Mouse (Mus musculus) embryonic stem cell, embryonic (primary cell): ENCODE data around the gene Suclg2.

ENCODE experiments used
- CTCF ChIA-PET, 4 experiments: fragments of 300-600 bp in 2 of 4; fragments of 350-600 bp in 2 of 4; sonication (Branson Sonifier 250); formaldehyde crosslinking; loops; one replicate each; lab custom pipeline; 2022; ENCODE audit warnings: inconsistent platforms in 2 of 4; lab: Charles Lee
- POLR2A ChIA-PET, 4 experiments: fragments of 300-600 bp in 2 of 4; fragments of 350-600 bp in 2 of 4; sonication (Branson Sonifier 250); formaldehyde crosslinking; loops; one replicate each; lab custom pipeline; 2022; ENCODE audit warnings: antibody characterized with exemption in 4 of 4, inconsistent platforms in 1 of 4; lab: Charles Lee

Gene Suclg2

DNA sequence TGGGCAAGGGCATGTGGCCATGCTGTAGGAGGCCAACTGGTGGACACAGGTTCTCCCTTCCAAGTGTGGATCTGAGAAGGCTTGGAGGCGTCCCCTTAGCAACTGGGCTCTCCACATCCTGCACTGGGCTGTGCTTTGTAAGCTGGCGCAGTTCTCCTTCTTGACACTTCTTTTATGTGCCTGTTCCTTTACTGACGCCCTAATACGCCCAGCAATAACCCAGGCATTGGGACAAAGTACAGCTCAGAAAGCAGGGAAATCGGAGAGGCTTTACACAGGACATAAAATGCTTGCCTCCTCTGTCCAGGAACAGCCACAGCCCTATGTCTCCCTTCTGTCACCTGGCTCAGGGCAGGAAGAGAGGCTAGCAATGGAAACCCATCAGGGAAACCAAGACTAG is 9.5 kb downstream of the Suclg2 start:
- CTCF ChIA-PET = no interaction called here
- POLR2A ChIA-PET = interaction anchor here in 2 of 4 experiments (0.7 to 3.8 kb wide), 4 partner anchors 9 to 14 kb away, joined by 3 to 22 read pairs (median 6); partner anchors contain the start of gene Suclg2 (in 1 of the 2)

DNA sequence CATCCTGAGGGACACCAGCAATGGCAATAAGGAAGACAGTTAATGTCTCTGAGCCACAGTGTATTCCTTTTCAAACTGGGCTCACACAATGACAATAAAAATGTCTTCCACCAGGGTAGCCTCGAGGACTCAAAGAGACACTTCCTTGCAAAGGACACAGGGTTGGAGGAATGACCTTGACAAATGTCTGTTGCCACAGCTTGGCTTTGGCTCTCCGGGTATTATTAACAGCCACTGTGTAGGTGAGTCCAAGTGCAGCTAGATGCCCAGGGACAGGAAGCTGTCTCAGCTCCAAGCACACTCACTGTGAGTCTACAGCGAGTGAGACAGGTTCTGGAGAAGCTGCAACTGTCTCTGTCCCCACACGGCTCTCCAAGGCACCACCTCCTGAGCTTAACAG is 14.0 kb downstream of the Suclg2 start:
- ChIA-PET POLR2A (interaction anchor here in 2 of 4 experiments (1.3 to 3.7 kb wide), 5 partner anchors 9 to 47 kb away, joined by 4 to 17 read pairs (median 6); partner anchors contain the start of gene Suclg2 (in 2 of the 2)), CTCF (no interaction called here)

DNA sequence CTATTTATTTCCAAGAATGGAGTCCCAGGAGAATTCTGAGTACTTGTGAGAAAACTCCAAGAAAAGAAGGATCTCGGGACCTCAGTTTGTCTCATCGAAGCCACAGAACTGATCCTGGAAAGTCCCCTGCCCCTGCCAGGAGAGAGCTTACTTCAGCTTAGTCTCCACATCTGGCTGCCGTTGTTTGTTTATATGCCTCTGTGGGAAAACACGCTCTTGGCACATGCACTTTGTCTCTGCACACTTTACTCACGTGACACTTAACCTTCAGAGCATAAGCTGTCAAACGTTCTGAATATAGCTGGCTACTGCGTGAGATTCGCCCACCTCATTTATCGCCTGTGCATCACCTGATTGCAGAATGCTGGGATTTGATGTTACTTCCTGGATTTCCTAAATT is 16.4 kb downstream of the Suclg2 start:
- POLR2A ChIA-PET = interaction anchor here in 3 of 4 experiments (1.3 to 3.7 kb wide), 10 partner anchors 9 to 20 kb away, joined by 3 to 21 read pairs (median 7); partner anchors contain the start of gene Suclg2 (in 3 of the 3)
- CTCF ChIA-PET = interaction anchor here in 1 of 4 experiments (0.8 kb wide), 1 partner anchor 33 kb away, joined by 3 read pairs; no protein-coding TSS in a partner anchor

DNA sequence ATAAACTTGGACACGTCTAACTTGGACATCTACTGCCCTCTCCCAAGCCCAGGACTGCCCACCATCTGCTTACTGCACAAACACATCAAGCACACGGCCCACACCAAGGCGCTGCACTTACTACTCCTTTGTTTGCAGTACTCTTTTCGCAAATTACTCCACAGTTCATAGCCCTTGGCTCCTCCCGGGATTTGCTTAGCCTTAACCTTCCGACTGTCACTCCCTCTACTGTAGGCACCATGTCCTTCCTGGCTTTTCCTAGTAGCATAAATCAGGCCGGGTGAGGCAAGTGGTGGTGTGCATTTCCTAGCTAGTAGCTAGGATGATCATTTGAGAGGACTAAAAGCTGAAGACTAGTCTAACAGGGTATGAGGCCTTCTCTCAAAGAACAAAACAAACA is 16.8 kb downstream of the Suclg2 start:
- CTCF ChIA-PET = no interaction called here
- POLR2A ChIA-PET = interaction anchor here in 3 of 4 experiments (1.3 to 2.7 kb wide), 8 partner anchors 9 to 19 kb away, joined by 3 to 21 read pairs (median 5); partner anchors contain the start of gene Suclg2 (in 2 of the 3)

DNA sequence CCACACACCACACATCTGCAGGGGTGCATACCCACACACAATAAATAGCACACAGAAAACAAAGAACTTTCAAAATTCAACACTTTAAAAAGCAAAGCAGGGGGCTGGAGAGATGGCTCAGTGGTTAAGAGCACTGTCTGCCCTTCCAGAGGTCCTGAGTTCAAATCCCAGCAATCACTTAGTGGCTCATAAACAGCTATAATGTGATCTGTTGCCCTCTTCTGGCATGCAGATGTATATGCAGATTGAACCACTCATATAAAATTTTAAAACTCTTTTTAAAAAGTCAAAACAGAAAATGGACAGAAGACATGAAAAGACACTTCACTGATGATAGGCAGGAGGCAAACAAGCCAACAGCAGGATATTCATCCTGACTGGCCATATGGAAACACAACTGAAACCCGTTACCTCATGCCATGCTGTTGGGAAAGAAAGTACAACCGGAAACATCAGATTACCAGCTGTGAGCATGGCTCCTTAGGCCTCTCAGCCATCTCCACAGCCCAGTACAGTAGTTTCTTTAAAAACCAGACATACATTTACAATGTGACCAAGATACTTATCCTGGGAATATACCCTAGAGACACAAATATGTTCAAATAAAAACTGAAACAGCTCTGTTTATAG is 17.5 kb downstream of the Suclg2 start:
- CTCF ChIA-PET = interaction anchor here in 1 of 4 experiments (1.2 kb wide), 1 partner anchor 32 kb away, joined by 4 read pairs; no protein-coding TSS in a partner anchor

DNA sequence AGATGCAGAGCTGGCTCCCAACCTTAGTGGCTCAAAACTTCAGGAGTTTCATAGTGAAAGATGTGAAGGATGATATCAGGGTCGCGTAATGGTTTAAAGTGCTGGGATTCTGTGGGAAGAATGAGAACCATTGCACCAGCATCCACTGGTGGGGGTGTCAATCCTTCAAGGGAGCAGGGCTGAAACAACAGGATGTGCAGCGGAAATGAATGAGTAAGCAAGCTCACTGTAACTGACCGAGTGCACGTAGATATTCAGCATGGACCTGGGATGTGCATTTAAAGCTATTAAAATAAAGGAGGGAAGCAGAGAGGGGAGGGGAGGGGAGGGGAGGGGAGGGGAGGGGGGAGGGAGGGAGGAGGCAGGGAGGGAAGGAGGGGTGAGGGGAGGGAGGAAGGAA is 18.4 kb downstream of the Suclg2 start:
- POLR2A ChIA-PET = interaction anchor here in 3 of 4 experiments (0.6 to 5.1 kb wide), 6 partner anchors 13 to 49 kb away, joined by 3 to 26 read pairs (median 4); partner anchors contain the start of gene Suclg2 (in 2 of the 3)
- CTCF ChIA-PET = interaction anchor here in 3 of 4 experiments (0.7 to 1.2 kb wide), 3 partner anchors 18 to 483 kb away, joined by 4 to 16 read pairs (median 4); partner anchors contain the start of gene Suclg2 (in 1 of the 3)

More for the DNA sequence above, 17.5 kb downstream of the Suclg2 start:
- POLR2A ChIA-PET = interaction anchor here in 3 of 4 experiments (1.0 to 5.1 kb wide), 7 partner anchors 8 to 22 kb away, joined by 3 to 26 read pairs (median 4); partner anchors contain the start of gene Suclg2 (in 3 of the 3)

DNA sequence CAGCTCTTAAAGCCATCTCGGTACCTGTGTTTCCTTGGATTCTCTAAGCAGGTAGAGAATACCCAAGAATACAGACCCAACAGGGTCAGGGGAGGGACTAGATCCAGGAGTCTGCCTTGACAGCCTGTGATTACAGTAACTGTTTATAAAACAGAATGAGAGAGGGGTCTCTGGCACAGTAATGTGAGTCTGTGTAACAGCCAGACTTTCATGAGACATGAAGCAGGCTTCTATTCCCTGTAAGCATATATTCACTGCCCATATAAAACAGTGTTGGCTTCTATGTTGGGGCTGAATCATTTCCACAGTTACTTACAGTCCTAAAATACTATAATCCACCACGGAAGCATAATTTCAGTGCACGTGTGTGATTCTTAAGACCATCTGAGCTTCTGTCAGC is 19.3 kb downstream of the Suclg2 start:
- ChIA-PET POLR2A (interaction anchor here in 2 of 4 experiments (0.6 to 5.1 kb wide), 5 partner anchors 10 to 1441 kb away, joined by 3 to 26 read pairs (median 3); partner anchors contain the start of gene Suclg2 (in 2 of the 2)), CTCF (interaction anchor here in 1 of 4 experiments (1.0 kb wide), 1 partner anchor 19 kb away, joined by 4 read pairs; the partner anchor contains the start of gene Suclg2)

DNA sequence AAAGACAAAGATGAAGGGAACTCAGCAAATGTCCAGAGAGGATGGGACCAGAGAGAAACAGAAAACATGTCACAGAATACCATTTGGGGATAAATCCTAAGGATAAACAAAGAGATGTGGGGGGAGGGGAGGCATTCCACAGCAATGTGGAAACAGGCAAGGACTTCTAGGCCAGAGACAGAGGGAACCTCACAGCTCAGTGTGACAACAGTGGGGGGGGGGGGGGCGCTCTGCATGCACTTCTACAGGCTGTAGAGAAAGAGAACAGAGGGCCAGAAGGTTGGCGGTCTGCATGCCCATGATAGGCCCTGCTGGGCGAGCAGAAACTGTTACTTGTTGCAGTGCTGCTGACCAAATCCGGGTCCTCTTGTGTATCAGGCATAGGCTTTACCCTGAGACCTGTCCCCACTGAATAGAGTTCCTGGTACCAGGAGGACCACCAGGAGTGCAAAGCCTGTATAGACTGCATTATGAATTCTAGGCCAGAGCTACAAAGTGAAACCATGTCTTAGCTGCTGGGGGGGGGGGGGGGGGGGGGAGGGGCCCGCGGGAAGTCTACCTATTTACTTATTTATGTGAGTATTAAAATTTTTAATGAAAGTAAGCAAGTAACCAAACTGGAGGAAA is 20.0 kb downstream of the Suclg2 start:
- POLR2A ChIA-PET = interaction anchor here in 2 of 4 experiments (0.6 to 5.1 kb wide), 8 partner anchors 9 to 20 kb away, joined by 3 to 26 read pairs (median 9); partner anchors contain the start of gene Suclg2 (in 2 of the 2)
- CTCF ChIA-PET = interaction anchor here in 1 of 4 experiments (0.9 kb wide), 1 partner anchor 29 kb away, joined by 3 read pairs; no protein-coding TSS in a partner anchor

DNA sequence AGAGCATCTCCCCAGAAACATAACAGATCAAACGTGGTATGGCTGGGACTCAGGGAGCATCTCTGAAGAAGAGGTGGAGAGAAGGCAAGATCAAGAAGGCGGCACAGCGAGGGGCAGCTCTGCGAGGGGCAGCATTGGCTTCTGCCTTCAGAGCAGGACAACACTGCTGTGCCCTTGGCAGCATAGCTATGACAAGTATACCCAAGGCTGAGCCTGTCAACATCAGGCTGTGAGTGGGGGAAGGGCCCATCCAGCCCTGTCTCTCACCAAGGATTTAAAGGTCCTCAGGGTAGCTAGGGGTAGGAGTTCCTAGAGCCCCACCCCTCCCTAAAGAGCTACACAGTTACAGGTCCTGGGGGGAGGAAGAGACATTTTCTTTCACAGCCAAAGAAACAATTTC is 23.7 kb downstream of the Suclg2 start:
- CTCF ChIA-PET = interaction anchor here in 1 of 4 experiments (1.4 kb wide), 1 partner anchor 26 kb away, joined by 3 read pairs; no protein-coding TSS in a partner anchor
- POLR2A ChIA-PET = interaction anchor here in 2 of 4 experiments (1.4 to 3.7 kb wide), 3 partner anchors 17 to 24 kb away, joined by 3 to 18 read pairs (median 7); partner anchors contain the start of gene Suclg2 (in 1 of the 2)

DNA sequence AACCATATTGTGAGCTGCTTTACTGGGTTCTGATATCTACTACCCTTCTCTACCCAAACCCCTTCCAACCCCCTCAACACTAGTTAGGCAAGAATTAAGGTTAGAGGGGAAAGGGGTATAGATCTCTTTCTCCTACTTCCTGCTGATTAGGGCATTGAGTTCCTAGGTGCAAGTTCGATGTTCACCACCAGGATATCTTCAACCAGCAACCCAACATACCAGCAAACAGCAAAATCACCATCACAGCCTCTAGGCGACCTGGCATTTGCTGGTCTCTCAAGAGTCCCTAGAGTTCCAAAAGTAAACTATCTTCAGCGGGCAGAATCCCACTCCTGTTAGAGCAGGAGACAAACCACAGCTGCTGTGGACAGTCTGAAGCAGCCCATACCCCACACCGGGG is 33.4 kb downstream of the Suclg2 start:
- CTCF ChIA-PET = no interaction called here
- POLR2A ChIA-PET = interaction anchor here in 1 of 4 experiments (0.7 to 2.1 kb wide), 3 partner anchors 12 to 33 kb away, joined by 5 read pairs; partner anchors contain the start of gene Suclg2

DNA sequence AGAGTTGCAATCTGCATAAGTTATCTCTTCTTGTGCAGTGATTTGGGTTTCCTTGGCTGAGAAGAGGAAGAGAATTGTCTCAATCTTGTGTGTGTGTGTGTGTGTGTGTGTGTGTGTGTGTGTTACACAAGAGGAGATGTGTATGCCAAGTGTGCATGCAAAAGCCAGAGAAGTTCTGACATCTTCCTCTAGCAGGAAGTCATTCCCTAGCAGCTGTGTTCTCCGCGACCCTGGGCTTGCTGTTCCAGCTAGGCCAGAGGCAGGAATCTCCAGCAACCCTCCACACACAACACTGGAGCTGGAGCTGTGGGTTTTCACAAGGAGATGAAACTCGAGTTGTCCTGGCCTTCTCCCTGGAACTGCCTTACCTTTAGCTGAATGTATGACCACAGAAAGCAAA is 38.9 kb downstream of the Suclg2 start:
- POLR2A ChIA-PET = interaction anchor here in 2 of 4 experiments (1.1 to 2.7 kb wide), 5 partner anchors 10 to 39 kb away, joined by 3 to 11 read pairs (median 7); partner anchors contain the start of gene Suclg2 (in 1 of the 2)
- CTCF ChIA-PET = interaction anchor here in 3 of 4 experiments (0.7 to 2.4 kb wide), 4 partner anchors 10 to 523 kb away, joined by 3 to 9 read pairs (median 7); no protein-coding TSS in a partner anchor

DNA sequence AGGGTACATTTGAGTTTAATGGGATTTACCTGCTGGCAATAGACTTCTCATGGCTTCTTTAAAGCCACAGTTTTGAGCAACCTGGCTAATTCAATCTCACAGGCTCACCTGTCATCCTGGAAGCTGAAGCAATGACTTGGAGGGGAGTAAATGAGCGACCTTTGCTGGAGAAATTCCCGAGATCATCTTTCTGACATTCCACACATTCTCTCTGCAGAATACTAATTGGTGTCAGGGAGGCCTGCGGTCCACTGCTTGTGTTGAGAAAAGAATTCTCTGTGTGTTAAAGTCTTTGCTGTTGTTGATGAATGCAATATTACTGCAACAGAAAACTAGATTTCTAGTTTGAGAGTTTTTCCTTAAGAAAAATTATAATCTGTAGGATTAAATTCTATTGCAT is 39.3 kb downstream of the Suclg2 start:
- CTCF ChIA-PET = interaction anchor here in 2 of 4 experiments (1.5 to 2.4 kb wide), 3 partner anchors 10 kb away, joined by 6 to 9 read pairs (median 6); no protein-coding TSS in a partner anchor
- POLR2A ChIA-PET = interaction anchor here in 2 of 4 experiments (1.3 to 2.7 kb wide), 4 partner anchors 10 to 39 kb away, joined by 5 to 11 read pairs (median 9); partner anchors contain the start of gene Suclg2 (in 1 of the 2)

DNA sequence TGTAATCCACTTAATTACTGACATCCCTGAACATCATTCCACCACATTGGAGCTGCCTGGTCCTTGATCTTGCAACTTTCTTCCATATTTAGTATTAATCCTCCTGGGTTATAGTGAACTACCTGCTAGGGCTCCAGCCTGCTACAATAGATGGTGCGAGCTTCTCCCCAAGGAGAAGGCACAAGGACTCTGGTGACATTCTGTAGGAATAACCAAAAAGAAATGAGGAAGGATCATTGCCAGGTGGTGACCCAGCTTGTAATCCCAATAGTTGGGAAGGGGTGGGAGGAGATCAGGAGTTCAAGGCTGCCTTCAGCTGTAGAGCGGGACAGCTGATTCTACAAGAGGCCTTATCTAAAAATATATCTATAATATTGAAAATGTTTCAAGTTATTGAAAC is 41.6 kb downstream of the Suclg2 start:
- CTCF ChIA-PET = no interaction called here
- POLR2A ChIA-PET = interaction anchor here in 1 of 4 experiments (1.8 kb wide), 1 partner anchor 16 kb away, joined by 5 read pairs; no protein-coding TSS in a partner anchor

DNA sequence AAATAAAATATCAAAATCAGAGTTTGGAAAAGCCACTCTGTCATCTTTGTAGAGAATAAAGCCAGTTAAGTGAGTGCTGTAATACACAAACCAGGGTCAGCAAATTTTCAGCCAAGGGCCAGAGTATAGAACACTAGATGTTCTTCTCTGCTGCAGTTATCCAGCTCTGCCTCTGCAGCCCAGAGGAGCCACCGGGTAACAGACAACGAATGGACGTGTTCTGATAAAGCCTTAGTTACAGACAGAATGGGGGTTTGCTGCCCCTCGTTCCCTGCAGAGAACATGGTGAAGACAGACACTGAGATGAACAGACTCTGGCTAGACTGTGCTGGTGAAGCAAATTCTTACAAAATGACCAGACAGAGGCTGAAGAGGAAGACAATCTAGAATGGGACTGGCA is 42.2 kb downstream of the Suclg2 start:
- ChIA-PET POLR2A (interaction anchor here in 1 of 4 experiments (1.8 kb wide), 1 partner anchor 17 kb away, joined by 5 read pairs; no protein-coding TSS in a partner anchor), CTCF (no interaction called here)

DNA sequence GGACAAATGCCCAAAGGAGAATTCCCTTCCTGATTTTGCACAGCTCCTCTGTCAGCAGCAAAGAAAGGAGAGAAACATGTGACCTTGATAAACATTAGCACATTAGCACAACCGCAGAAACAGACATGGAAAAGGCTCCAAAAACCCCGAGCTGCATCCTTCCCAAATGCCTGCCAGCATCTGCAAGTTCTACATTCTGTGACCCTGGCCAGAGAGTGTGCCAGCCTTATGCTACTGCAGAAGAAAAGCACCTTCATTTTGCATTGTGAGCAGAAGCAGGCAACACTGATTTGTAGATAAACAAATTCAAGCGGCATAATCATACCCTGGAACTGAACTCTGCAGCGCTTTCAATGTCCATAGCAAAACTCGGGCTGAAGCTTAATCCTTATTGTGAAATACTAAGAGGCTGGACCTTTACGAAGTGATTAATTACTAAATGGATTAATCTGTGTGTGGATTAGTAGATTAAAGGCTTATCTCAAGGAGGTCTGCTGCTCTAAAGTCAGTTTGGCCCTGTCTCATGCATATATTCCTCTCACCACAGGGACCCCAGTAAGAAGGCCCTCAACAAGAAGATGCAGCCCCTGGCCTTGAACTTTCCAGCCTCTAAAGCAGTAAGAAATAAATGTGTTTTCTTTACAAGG is 43.4 kb downstream of the Suclg2 start:
- ChIA-PET POLR2A (interaction anchor here in 1 of 4 experiments (1.8 kb wide), 1 partner anchor 18 kb away, joined by 5 read pairs; no protein-coding TSS in a partner anchor), CTCF (no interaction called here)

DNA sequence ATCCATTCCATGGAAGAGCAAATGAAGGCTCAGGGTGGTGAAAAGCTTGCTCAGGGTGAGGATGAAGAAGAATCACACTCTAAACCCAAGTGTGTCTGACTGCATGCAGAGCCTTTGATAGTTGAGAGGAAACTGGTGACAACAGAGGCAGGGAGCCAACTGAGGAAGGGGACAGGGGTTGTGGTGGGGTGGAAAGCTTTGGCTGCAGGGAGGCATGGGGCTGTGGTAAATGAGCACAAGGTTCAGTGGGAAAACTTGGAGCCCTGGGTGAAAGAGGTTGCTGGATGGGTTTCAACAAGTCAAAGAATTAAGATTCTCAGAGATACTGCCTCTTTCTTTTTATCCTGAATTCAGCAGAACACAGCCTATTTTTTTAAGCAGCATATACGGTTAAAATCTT is 43.9 kb downstream of the Suclg2 start:
- ChIA-PET POLR2A (interaction anchor here in 1 of 4 experiments (0.8 kb wide), 1 partner anchor 8 kb away, joined by 3 read pairs; no protein-coding TSS in a partner anchor), CTCF (interaction anchor here in 1 of 4 experiments (0.6 kb wide), 1 partner anchor 219 kb away, joined by 3 read pairs; no protein-coding TSS in a partner anchor)

DNA sequence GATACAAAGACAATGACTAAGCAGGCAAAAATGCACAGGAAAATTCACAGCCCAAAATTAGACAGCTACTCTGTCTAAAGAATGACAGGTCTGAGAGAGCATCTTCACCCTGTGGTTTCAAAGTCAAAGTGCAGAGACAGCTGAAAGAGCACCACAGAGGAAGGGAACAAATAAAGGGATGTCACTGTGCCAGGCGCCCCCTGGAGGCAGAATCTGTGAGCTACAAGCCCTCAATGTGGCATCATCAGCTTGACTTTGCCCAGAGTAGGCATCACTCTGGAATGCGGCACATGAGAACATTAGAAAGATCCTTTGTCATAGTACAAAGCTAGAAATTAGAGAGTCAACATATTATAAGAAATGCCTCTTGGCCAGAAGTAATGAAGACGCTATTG is 49.3 kb downstream of the Suclg2 start:
- ChIA-PET POLR2A (interaction anchor here in 2 of 4 experiments (0.7 to 2.1 kb wide), 6 partner anchors 10 to 222 kb away, joined by 3 to 11 read pairs (median 4); no protein-coding TSS in a partner anchor), CTCF (interaction anchor here (0.6 to 1.8 kb wide), 30 partner anchors 9 to 615 kb away, joined by 3 to 9 read pairs (median 4); partner anchors contain the start of gene Suclg2 (in 1 of the 4))
